Mouse (Mus musculus) right cerebral cortex, postnatal 36 days (tissue): ENCODE measurements around the gene Inhbb.
A peak's percentile ranks its signal among the peaks of the same experiment; 100 is the strongest.

Experiments
- DNase-seq, 2 experiments: peaks; one replicate each; pipeline ENCODE4 v3.0.0; 2022; ENCODE audit warnings: low spot score in 2 of 2, mixed read lengths in 1 of 2

Inhbb gene

DNA sequence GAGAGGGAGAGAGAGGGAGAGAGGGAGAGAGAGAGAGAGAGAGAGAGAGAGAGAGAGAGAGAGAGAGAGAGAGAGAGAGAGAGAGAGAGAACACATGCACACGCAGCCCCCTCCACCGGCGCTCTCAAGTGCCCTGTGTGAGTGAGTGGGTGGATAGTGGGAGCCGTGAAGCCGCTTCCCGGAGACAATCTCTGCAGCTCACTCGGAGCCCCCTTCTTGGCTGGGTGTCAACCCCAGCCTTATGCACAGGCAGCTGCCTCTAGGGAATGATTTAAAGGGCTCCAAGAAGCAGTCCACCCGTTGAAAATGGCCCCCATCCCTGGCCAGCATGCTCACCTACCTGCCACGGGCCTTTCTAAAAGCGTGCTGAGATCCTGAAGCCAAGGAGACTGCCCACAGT lies 38.1 kb downstream of the Inhbb start:
- DNase-seq: peak; percentile 50 to 65

DNA sequence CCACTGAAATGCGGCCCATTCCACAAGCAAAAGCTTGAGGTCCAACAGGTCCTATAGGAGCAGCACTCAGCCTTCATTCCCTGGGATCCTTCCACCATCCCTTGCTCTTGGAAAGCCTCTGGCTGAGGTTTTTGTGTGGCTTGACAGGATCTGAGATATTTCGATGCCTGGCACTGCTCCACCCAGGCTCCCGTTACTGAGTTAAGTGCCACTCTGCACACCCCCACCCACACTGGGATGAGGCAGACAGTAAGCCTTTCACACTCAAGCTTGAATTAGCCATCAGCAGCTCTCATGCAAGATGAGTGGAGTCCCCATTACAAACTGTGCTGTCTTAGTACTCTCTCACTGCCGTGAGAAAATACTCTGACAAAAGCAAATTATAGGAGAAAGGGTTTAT lies 41.4 kb downstream of the Inhbb start:
- DNase-seq: peak; percentile 72 to 83

- DNase-seq: no peak
Observed at GRCm38 (mm10) chr1:119375376-119375775, 46.7 kb downstream of the Inhbb start.

DNA sequence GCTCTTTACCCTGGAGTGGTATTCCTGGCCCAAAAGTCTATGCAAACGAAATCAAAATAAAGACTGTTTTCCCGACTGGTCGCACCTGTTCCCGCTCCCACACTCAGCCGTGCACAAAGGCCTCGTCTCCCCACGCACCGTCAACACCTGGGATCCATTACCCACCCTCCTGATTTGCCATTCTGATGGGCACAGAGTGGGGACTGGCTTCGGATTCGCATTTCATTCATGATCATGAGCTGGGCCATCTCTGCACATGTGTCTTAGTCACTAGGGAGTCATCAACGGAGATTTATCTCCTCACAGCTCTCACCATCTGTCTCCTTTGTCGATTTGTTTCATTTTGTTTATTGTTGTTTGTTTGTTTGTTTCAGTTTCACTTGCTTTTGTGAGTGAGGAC lies 54.5 kb downstream of the Inhbb start:
- DNase-seq: no peak

- DNase-seq: no peak
Observed at GRCm38 (mm10) chr1:119366315-119366714, 55.7 kb downstream of the Inhbb start.
